Mouse (Mus musculus) erythroblast, adult 5-6 weeks (primary cell): ENCODE results near the gene Baiap2l2. TPM values are rescaled to one million over a fixed set of nuclear protein-coding genes. Genes with fewer than 3 reads are reported as not detected.

Experiments used
- ATAC-seq: replicated peaks from 2 replicates; pipeline ENCODE4 v1.8.0; 2016; ENCODE audit warnings: moderate number of reproducible peaks, mild to moderate bottlenecking, moderate TSS enrichment, inconsistent platforms; ENCODE audit not compliant: poor library complexity, low FRiP score, severe bottlenecking
- total RNA-seq, 2 experiments: library from RNA; stranded (forward) in 1 of 2; stranded (reverse) in 1 of 2; fragments of 150-400 nt in 1 of 2; fragments of 200-764, 138-1000 nt in 1 of 2; gene quantifications; 2 replicates each; pipeline versions ENCODE4 v1.2.3 to v1.2.4; 2015 to 2017; ENCODE audit warnings: low replicate concordance in 2 of 2

Baiap2l2 gene
- total RNA-seq, 2 experiments from 2014 or later, result not detected

GRCm38 (mm10) chr15:79304832-79305231, 19.5 kb upstream of the Baiap2l2 start:
- no peak for ATAC-seq

GRCm38 (mm10) chr15:79303725-79304124, 18.4 kb upstream of the Baiap2l2 start:
- ATAC-seq, result no peak

DNA sequence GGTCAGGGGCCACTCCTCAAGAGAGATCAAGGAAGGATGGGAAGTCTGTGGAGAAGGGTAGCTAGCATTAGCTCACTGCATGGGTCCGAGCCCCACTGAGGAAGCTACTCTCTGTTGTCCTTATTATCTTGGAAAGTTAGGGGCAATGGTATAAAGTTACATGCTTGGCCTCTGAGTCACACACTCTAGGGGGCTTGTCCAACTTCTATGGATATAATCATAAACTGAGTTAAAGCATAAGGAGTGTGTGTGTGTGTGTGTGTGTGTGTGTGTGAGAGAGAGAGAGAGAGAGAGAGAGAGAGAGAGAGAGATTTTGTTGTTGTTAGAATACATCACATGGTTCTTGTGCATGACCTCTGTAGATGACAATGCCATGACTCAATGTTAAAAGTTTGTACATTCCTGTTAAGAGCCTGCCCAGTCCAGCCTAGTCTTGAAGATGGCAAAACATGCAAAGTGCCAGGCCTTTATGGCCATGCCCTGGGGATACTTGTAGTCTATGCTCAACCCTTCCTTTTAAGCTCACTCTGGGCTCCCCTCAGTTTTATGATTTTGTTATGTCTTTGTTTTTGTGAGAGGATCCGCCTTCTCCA, 14.3 kb upstream of the Baiap2l2 start:
- ATAC-seq, result no peak

- ATAC-seq, result no peak
These were observed 13.2 kb upstream of the Baiap2l2 start for GRCm38 (mm10) chr15:79298553-79298952.

GRCm38 (mm10) chr15:79292779-79293178, 7.4 kb upstream of the Baiap2l2 start:
- ATAC-seq, result no peak

DNA sequence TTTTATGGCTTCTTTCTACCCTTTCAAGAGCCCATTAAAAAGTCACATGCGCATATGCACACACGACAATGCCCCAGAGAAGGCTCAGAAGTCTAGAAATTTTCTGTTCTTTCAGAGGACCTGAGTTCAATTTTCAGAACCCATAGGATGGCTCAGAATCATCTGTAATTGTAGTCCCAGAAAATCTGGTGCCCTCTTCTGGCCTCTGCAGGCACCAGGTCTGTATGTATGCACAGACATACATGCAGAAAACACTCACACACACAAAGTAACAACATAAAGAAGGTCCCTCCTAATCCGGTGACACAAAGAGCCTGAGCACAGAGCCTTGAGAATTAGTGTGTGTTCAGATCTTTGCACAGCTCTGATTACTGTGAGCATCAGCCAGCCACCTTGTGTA, 5.0 kb upstream of the Baiap2l2 start:
- ATAC-seq, result no peak

DNA sequence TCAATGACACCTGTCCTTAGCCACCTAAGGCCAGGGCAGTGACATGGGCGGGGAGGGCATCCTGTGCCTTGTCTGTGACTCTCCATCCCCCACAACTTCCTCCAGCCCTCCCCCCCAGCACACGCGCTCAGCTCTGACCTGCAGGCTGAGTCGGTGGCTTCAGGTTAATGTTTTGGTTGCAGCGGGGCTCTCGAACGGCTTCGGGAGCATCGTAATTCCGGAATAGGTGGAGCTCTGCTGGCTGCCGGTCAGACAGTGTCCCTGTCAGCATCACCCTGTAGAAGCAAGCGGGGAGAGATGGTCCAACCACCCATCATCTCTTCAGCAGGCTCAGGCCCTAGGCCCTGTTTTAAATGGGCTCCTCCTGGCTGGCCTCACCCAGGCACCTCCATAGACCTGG, 4.1 kb upstream of the Baiap2l2 start:
- ATAC-seq, result no peak

- no peak for ATAC-seq
These were observed 3.0 kb upstream of the Baiap2l2 start for GRCm38 (mm10) chr15:79288387-79288786.

DNA sequence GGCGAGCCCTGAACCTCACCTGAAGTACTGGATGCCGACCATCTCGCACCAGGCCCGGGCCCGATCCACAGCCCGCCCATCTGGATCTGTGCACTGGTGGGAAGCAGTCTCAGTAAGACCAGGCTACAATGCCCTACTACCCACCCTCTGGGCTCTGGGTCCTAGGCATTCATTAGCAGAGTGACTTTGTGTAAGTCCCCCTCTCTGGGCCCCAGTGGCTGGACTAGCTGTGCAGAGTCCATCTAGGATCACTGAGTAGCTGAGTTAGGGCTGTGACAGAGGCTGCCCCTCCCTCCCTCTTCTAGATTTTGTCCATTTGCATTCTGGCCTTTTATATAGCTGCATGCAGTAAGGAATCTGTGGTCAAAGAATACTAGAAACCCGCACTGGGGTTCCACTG, 1.8 kb upstream of the Baiap2l2 start:
- ATAC-seq, result no peak

DNA sequence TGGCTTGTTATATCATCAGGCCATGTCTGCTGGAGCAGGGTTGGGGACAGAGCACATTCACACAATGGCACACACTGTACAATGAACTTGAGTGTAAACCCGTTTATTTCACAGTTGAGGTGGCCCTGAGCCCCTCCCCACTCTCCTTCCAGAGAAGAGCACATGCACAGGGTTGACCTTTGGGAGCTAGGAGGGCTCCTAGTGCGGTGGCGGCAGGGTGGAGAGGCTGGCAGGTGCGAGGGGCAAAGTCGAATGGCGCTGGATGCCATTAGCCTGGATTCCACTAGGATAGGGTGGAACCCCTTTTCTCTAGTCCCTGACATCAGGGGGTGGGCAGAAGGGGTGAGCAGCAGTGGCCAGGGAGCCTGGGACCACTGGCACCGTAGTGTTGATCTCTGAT, 804 bp upstream of the Baiap2l2 start:
- no peak for ATAC-seq

DNA sequence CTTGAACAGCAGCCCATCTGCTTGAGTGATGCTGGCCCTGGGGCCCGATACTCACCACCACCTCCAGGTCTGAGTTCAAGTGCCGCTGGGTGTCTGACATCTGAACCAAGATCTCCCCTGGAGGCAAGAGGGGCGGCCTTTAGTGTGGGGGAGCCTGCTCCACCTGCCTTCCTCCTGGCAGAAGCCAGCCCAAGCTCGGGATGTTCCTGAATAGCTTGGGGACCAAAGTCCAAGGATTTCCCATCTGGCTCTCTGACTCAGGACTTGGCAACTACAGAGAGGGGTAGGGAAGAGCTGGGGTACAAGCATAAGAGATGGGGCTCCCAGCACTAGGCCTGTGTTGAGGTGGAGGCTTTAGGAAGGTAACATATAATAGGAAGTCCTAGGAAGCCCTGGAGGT, 2.0 kb downstream of the Baiap2l2 start:
- ATAC-seq, result no peak

GRCm38 (mm10) chr15:79282434-79282833, 2.9 kb downstream of the Baiap2l2 start:
- no peak for ATAC-seq

GRCm38 (mm10) chr15:79281389-79281788, 3.9 kb downstream of the Baiap2l2 start:
- ATAC-seq, result no peak

DNA sequence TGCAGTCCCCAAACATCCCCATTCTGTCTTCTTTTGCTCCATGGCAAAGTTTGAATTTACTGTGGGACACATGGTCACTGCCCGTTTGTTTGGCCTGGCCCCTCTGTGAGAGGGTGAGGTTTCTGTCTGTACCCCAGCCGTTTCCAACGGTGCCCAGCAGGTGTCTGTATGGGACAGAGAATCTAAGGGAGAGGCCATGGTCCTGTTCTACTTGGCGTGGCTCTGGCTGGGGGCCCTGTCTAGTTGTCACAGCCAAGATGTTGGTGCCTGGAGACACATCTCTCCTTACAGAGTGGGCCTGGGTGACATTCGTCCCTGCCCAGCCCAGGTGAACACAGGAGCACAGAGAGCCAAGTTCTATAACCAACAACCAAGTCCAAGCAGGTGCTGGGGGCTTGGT, 4.5 kb downstream of the Baiap2l2 start:
- no peak for ATAC-seq

- no peak for ATAC-seq
These were observed 5.1 kb downstream of the Baiap2l2 start for GRCm38 (mm10) chr15:79280209-79280608.

DNA sequence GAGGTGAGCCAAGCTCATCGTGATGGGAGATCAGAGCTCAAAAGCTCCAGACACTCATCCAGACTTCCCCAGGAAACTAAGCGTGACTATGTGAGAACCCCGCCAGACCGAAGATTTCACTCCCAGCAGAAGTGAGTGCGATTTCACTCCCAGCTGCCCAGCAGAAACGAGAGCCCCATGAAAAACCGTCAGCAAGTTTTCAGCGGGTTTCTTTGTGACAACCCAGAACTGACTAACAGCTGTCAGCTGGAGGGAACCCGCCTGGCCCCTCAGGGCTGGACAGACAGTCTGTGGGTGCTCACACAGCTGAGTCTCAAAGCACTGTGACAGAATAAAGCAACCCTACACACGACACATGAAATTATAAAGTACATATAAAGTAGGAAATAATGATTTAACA, 7.6 kb downstream of the Baiap2l2 start:
- ATAC-seq, result no peak

DNA sequence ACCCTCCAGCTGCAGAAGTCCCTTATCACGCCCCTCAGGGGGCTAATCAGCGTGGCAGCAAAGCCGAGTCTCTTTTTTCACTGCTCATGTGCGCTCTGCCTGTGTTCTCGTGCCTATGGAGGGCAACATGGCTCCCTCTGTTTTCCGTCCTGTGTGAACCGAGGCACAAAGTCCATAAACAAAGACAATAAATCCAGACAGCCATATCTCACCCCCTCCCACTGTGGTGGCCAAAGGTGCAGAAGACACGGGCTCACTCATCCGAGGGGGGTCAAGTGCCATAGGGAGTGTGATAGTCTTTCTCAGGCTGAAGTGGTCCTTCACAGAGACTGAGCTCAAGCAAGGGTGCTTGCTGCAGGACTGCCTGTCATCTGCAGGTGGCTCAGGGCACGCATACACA, 12.3 kb downstream of the Baiap2l2 start:
- no peak for ATAC-seq

GRCm38 (mm10) chr15:79271124-79271746, 14.1 kb downstream of the Baiap2l2 start:
- ATAC-seq, result no peak

DNA sequence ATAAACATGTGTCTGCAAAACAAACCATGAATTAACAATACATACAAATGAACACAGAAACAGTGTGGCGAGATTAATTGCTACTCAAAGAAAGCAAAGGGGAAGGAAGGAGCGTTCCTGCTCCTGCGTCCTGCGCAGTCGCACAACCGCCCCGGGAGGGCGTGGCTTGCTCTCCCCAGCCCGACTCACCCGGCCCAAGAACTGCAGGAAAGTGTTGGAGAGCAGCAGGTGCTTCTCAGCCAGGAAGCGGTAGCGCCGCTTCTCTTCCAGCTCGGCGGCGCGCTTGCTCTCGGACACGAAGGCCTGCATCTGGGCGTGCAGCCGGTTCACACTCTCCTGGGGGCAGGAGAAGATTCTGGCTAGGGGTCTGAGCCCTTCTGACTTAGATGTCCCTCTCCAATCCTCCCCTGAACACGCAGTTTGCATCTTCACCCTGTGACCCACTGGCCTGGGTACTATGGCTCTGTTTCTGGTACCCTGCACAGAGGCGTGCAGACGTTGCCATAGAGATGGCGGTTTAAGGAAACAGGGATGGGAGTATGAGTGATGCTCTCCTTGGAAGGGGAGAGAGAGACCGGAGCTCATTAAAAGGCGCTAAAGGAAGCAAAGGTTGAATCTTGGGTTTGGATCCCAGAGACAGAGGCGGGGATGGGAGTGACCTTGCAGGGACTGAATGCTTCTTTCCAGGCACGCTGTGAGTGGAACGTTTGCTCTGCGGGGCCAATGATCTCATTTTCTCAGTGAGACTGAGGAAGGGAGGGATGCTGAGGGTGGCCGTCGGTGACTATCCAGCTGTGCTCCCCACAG, 14.8 kb downstream of the Baiap2l2 start:
- ATAC-seq, result no peak

- no peak for ATAC-seq
These were observed 16.8 kb downstream of the Baiap2l2 start for GRCm38 (mm10) chr15:79268521-79268920.

DNA sequence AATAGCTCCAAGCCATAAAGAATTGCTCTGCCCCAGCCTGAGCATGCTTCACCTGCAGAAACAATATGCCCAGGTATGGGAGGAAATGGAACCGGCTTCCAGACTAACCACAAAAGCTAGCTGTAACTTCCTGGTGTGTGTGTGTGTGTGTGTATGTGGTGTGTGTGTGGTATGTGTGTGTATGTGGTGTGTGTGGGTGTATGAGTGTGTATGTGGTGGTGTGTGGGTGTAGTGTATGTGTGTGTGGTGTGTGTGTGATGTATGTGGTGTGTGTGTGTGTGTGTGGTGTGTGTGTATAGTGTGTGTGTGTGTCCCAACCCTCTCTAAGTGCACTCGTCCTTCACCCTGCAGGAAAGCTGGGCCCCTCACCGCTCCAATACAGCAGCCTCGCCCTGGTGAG, 20.0 kb downstream of the Baiap2l2 start:
- ATAC-seq, result no peak
